Mouse (Mus musculus): ENCODE measurements around the gene Rnf31.

DNA sequence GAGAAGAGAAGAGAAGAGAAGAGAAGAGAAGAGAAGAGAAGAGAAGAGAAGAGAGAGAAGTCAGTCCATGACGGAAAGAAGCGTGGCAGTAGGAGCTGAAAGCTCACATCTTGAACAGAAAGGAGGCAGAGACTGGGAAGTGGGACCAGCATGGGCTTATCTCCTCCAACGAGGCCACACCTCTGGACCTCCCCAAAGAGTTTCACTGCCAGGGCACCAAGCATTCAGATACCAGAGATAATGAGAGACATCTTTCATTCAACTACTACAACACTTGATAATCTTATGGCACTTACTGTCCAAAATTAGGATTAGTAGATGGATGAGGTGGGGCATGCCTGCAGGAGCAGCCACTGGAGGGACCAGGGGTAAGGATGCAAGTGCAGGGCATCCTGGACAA lies 35.7 kb upstream of the Rnf31 start:
- TF ChIP-seq CTCF (IDR thresholded peaks at IDR 0.05; ENCODE audit: low read depth) (no peak), EP300 (IDR thresholded peaks at IDR 0.05; ENCODE audit: low read depth) (no peak)
